Mouse (Mus musculus) kidney, adult 2 months (tissue): ENCODE results near the gene 9130230L23Rik. TPM values are rescaled to one million over a fixed set of nuclear protein-coding genes. Genes with fewer than 3 reads are reported as not detected.

Experiments
- DNase-seq: peaks from one replicate; pipeline ENCODE4 v3.0.0; 2021
- H3K27ac ChIP-seq: fragments of 200-500 bp; 2 replicates; pipeline ENCODE4 v1.5.1; 2012; ENCODE audit warnings: low read depth, low read length, control low read depth, inconsistent platforms; ENCODE audit not compliant: insufficient read depth
- H3K27me3 ChIP-seq: fragments of 200-500 bp; replicated peaks from 2 replicates; pipeline ENCODE4 v1.6.1; 2012; ENCODE audit warnings: mild to moderate bottlenecking, moderate library complexity, low read length, inconsistent platforms; ENCODE audit not compliant: control insufficient read depth, insufficient read depth
- H3K36me3 ChIP-seq: fragments of 200-500 bp; 2 replicates; pipeline ENCODE4 v1.6.1; 2012; ENCODE audit warnings: mild to moderate bottlenecking, moderate library complexity, low read length, inconsistent platforms; ENCODE audit not compliant: control insufficient read depth, insufficient read depth
- H3K4me1 ChIP-seq: fragments of 200-500 bp; 2 replicates; pipeline ENCODE4 v1.6.1; 2011; ENCODE audit warnings: low read length; ENCODE audit not compliant: control insufficient read depth, insufficient read depth
- H3K4me3 ChIP-seq: fragments of 200-500 bp; 2 replicates; pipeline ENCODE4 v1.5.1; 2011; ENCODE audit warnings: mild to moderate bottlenecking, low read depth, low read length, control low read depth; ENCODE audit not compliant: insufficient read depth
- CTCF ChIP-seq: fragments of 200-500 bp; conservative IDR thresholded peaks from 2 replicates; pipeline ENCODE4 v1.5.1; 2011; ENCODE audit warnings: low read depth, mild to moderate bottlenecking, control low read depth, low read length, moderate library complexity, mixed read lengths; ENCODE audit not compliant: insufficient read depth, insufficient read length
- POLR2A ChIP-seq: fragments of 200-500 bp; IDR thresholded peaks from one replicate; pipeline ENCODE4 v1.6.1; 2011; ENCODE audit warnings: low read depth, low read length, control low read depth
- WGBS: fragments of 180-500 bp; shearing (Covaris S2); methylation state at CpG from one replicate; pipeline ENCODE4 v1.1.7; 2018; 5-methylcytosine and 5-hydroxymethylcytosine counted together
- polyA plus RNA-seq: library from polyadenylated mRNA; depleted of rRNA; stranded (reverse); fragments of >200 nt; gene quantifications from 2 replicates; pipeline ENCODE4 v1.2.3, GENCODE M21; 2012

Gene 9130230L23Rik
- polyA plus RNA-seq, 1 experiment: 0.22 TPM

- H3K4me3 ChIP-seq: no peak overlapping the region
- H3K36me3 ChIP-seq: no peaks in the 10 kb centered on the region
- H3K4me1 ChIP-seq: no peaks in the 10 kb centered on the region
- TF ChIP-seq CTCF: no peak
- TF ChIP-seq POLR2A: no peak
- DNase-seq: no peak
- H3K27ac ChIP-seq: no peak overlapping the region
- no peaks in the 10 kb centered on the region for H3K27me3 ChIP-seq
- WGBS: 97% methylated on average over 5 of the region's 5 CpGs
Observed at GRCm38 (mm10) chr5:65986426-65986825, 17.7 kb downstream of the 9130230L23Rik start.

- no peaks in the 10 kb centered on the region for H3K4me1 ChIP-seq
- H3K27me3 ChIP-seq: no peaks in the 10 kb centered on the region
- no peak overlapping the region for H3K27ac ChIP-seq
- TF ChIP-seq POLR2A (no peak), CTCF (no peak)
- DNase-seq: no peak
- 92% methylated on average over 13 of the region's 13 CpGs for WGBS
- no peaks in the 10 kb centered on the region for H3K36me3 ChIP-seq
- H3K4me3 ChIP-seq: no peak overlapping the region
Observed at GRCm38 (mm10) chr5:65975731-65976130, 28.4 kb downstream of the 9130230L23Rik start.

- H3K27me3 ChIP-seq: no peaks in the 10 kb centered on the region
- no peak overlapping the region for H3K27ac ChIP-seq
- H3K36me3 ChIP-seq: no peaks in the 10 kb centered on the region
- WGBS: 63% methylated on average over 2 of the region's 2 CpGs
- no peak overlapping the region for H3K4me3 ChIP-seq
- no peak for TF ChIP-seq CTCF
- TF ChIP-seq POLR2A: no peak
- H3K4me1 ChIP-seq: no peaks in the 10 kb centered on the region
- no peak for DNase-seq
Observed at GRCm38 (mm10) chr5:65973189-65973588, 30.9 kb downstream of the 9130230L23Rik start.

GRCm38 (mm10) chr5:65968004-65968403, 36.1 kb downstream of the 9130230L23Rik start:
- no peak overlapping the region for H3K4me3 ChIP-seq
- DNase-seq: no peak
- 92% methylated on average over 3 of the region's 3 CpGs for WGBS
- H3K4me1 ChIP-seq: no peaks in the 10 kb centered on the region
- no peak overlapping the region for H3K27ac ChIP-seq
- TF ChIP-seq POLR2A (no peak), CTCF (no peak)
- H3K27me3 ChIP-seq: no peaks in the 10 kb centered on the region
- no peaks in the 10 kb centered on the region for H3K36me3 ChIP-seq

GRCm38 (mm10) chr5:65967091-65967490, 37.0 kb downstream of the 9130230L23Rik start:
- 57% methylated on average over 12 of the region's 12 CpGs for WGBS
- no peak for DNase-seq

GRCm38 (mm10) chr5:65965771-65966279, 38.3 kb downstream of the 9130230L23Rik start:
- H3K27ac ChIP-seq: no peak overlapping the region
- DNase-seq: no peak

More at GRCm38 (mm10) chr5:65967091-65967490, 37.0 kb downstream of the 9130230L23Rik start:
- Histone ChIP-seq H3K36me3 (no peaks in the 10 kb centered on the region), H3K4me1 (no peaks in the 10 kb centered on the region), H3K27ac (no peak overlapping the region), H3K27me3 (no peaks in the 10 kb centered on the region), H3K4me3 (no peak overlapping the region)
- TF ChIP-seq POLR2A (no peak), CTCF (no peak)

GRCm38 (mm10) chr5:65963291-65963690, 40.8 kb downstream of the 9130230L23Rik start:
- no peak for TF ChIP-seq POLR2A
- no peak for TF ChIP-seq CTCF
- 95% methylated on average over 5 of the region's 5 CpGs for WGBS
- no peak for DNase-seq
- Histone ChIP-seq H3K27ac (no peak overlapping the region), H3K4me1 (no peaks in the 10 kb centered on the region), H3K36me3 (no peaks in the 10 kb centered on the region), H3K27me3 (no peaks in the 10 kb centered on the region), H3K4me3 (no peak overlapping the region)

More at GRCm38 (mm10) chr5:65965771-65966279, 38.3 kb downstream of the 9130230L23Rik start:
- H3K27me3 ChIP-seq: no peaks in the 10 kb centered on the region
- no peaks in the 10 kb centered on the region for H3K4me1 ChIP-seq
- 58% methylated on average over 7 of the region's 7 CpGs for WGBS
- no peaks in the 10 kb centered on the region for H3K36me3 ChIP-seq
- TF ChIP-seq CTCF (no peak), POLR2A (no peak)
- no peak overlapping the region for H3K4me3 ChIP-seq

- 84% methylated on average over 11 of the region's 11 CpGs for WGBS
- H3K27me3 ChIP-seq: no peaks in the 10 kb centered on the region
- no peaks in the 10 kb centered on the region for H3K4me1 ChIP-seq
- no peak for TF ChIP-seq POLR2A
- TF ChIP-seq CTCF: no peak
- no peak overlapping the region for H3K4me3 ChIP-seq
- no peak overlapping the region for H3K27ac ChIP-seq
- DNase-seq: no peak
- H3K36me3 ChIP-seq: no peaks in the 10 kb centered on the region
Observed at GRCm38 (mm10) chr5:65960597-65960950, 43.5 kb downstream of the 9130230L23Rik start.
